Mouse (Mus musculus) midbrain, embryonic 11.5 days (tissue): ENCODE measurements at regions not wholly inside any gene's neighbourhood (a gene's known extent, or its start where the extent isn't known, plus 50 kb on each side); places are given as distances from the start of the nearest gene placed in this dataset.

Experiments used
- ATAC-seq: fragments of 200-750 bp; cut with Nextera tagmentation; 2 replicates; pipeline ENCODE4 v1.8.0; 2017; ENCODE audit warnings: moderate TSS enrichment, moderate library complexity; ENCODE audit not compliant: low FRiP score
- DNase-seq: peaks from one replicate; pipeline ENCODE4 v3.0.0; 2015; ENCODE audit warnings: low spot score; ENCODE audit errors: missing footprints
- H3K27ac ChIP-seq: fragments of 300-500 bp; sonication (generic); 2 replicates; pipeline ENCODE4 v1.5.1; 2014; ENCODE audit warnings: low read depth, low read length
- H3K27me3 ChIP-seq: fragments of 300-500 bp; sonication (generic); 2 replicates; pipeline ENCODE4 v1.6.1; 2014; ENCODE audit warnings: mild to moderate bottlenecking, low read length, moderate library complexity, mixed read lengths; ENCODE audit not compliant: control insufficient read depth, insufficient read depth
- H3K36me3 ChIP-seq: fragments of 300-500 bp; sonication (generic); 2 replicates; pipeline ENCODE4 v1.6.1; 2014; ENCODE audit warnings: mild to moderate bottlenecking, low read length, moderate library complexity, mixed read lengths; ENCODE audit not compliant: control insufficient read depth, insufficient read depth
- H3K4me1 ChIP-seq: fragments of 300-500 bp; sonication (generic); 2 replicates; pipeline ENCODE4 v1.6.1; 2014; ENCODE audit warnings: low read length; ENCODE audit not compliant: control insufficient read depth, insufficient read depth
- H3K4me2 ChIP-seq: fragments of 300-500 bp; sonication (generic); 2 replicates; pipeline ENCODE4 v1.6.1; 2014; ENCODE audit warnings: mild to moderate bottlenecking, moderate library complexity
- H3K4me3 ChIP-seq: fragments of 300-500 bp; sonication (generic); 2 replicates; pipeline ENCODE4 v1.5.1; 2014; ENCODE audit warnings: low read depth, low read length
- H3K9ac ChIP-seq: fragments of 300-500 bp; sonication (generic); 2 replicates; pipeline ENCODE4 v1.6.1; 2014; ENCODE audit warnings: low read length
- H3K9me3 ChIP-seq: fragments of 300-500 bp; sonication (generic); 2 replicates; pipeline ENCODE4 v1.6.1; 2016; ENCODE audit warnings: low read length; ENCODE audit not compliant: control insufficient read depth
- WGBS: fragments of 180-500 bp; shearing (Covaris S2); extraction: QIAGEN DNeasy Blood & Tissue Kit; methylation state at CpG from one replicate; pipeline ENCODE4 v1.1.7; 2014; 5-methylcytosine and 5-hydroxymethylcytosine counted together

DNA sequence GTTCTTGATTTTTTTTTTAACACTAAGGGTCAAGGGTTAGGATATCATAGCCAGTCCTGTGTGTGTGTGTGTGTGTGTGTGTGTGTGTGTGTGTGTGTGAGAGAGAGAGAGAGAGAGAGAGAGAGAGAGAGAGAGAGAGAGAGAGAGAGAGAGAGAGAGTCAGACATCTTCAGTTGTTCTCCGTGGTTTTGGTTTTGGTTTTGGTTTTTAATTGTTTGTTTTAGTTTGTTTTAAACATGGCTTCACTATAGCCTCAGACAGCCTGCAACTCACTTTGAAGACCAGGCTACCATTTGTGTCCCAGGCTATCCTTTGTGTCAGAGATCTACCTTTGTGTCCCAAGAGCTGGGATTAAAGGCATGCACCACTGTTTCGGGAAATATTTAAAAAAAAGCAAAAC lies 557.8 kb downstream of the Lmo4 start:
- no peaks in the 10 kb centered on the region for H3K9me3 ChIP-seq
- no peak overlapping the region for H3K27ac ChIP-seq
- no peak overlapping the region for H3K4me3 ChIP-seq
- no peaks in the 10 kb centered on the region for H3K36me3 ChIP-seq
- H3K4me1 ChIP-seq: no peaks in the 10 kb centered on the region
- no peaks in the 10 kb centered on the region for H3K27me3 ChIP-seq
- no peak overlapping the region for H3K4me2 ChIP-seq
- no peak for DNase-seq
- ATAC-seq: no peak
- no peak overlapping the region for H3K9ac ChIP-seq
- 82% methylated on average over 2 of the region's 2 CpGs for WGBS

DNA sequence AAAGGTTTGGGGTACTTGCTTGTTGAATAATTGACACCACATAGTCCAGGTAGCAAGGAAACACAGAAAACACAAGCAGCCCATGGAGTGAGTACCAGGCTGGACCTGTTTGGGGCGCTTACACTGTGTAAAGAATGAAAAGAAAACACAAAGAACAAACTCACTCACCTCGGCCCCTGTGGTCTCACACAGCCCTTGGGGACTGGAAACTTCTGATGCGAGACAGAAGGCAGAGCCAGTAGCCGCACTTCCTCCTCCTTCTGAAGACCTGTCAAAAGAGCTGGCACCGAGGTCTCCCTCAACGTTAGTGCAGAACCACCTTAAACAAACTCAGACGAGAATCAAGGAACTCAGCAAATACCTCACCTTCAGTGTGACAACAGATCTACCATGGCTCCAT lies 558.2 kb downstream of the Lmo4 start:
- 67% methylated on average over 7 of the region's 7 CpGs for WGBS
- no peak overlapping the region for H3K4me2 ChIP-seq

DNA sequence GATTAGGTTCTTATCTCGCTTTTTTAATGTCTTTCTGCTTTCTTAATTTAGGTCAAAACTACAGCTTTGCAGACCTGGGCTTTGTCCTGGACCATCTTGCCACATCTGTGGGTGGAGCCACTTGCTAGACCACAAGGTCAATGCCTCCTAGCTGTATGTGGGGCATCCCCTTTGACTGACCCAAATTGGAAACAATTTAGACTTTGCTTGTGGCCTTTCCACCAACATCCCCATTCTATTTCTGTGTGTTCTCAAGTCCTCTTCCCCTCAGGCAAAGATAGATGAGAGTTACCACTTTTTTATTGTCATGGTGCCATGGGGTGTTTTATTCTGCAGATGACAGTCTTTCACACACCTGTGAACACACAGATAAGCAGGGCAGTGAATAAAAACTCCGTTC lies 572.0 kb downstream of the Lmo4 start:
- no peak overlapping the region for H3K9ac ChIP-seq
- 81% methylated on average over 2 of the region's 2 CpGs for WGBS
- no peaks in the 10 kb centered on the region for H3K36me3 ChIP-seq
- H3K27ac ChIP-seq: no peak overlapping the region
- no peak overlapping the region for H3K4me3 ChIP-seq
- DNase-seq (no peak), ATAC-seq (no peak)
- no peak overlapping the region for H3K4me2 ChIP-seq
- no peaks in the 10 kb centered on the region for H3K27me3 ChIP-seq
- H3K4me1 ChIP-seq: no peaks in the 10 kb centered on the region
- H3K9me3 ChIP-seq: no peaks in the 10 kb centered on the region

More for the DNA sequence above, 558.2 kb downstream of the Lmo4 start:
- Histone ChIP-seq H3K4me1 (no peaks in the 10 kb centered on the region), H3K36me3 (no peaks in the 10 kb centered on the region), H3K9ac (no peak overlapping the region), H3K9me3 (no peaks in the 10 kb centered on the region), H3K27ac (no peak overlapping the region), H3K4me3 (no peak overlapping the region), H3K27me3 (no peaks in the 10 kb centered on the region)
- DNase-seq: no peak
- no peak for ATAC-seq

DNA sequence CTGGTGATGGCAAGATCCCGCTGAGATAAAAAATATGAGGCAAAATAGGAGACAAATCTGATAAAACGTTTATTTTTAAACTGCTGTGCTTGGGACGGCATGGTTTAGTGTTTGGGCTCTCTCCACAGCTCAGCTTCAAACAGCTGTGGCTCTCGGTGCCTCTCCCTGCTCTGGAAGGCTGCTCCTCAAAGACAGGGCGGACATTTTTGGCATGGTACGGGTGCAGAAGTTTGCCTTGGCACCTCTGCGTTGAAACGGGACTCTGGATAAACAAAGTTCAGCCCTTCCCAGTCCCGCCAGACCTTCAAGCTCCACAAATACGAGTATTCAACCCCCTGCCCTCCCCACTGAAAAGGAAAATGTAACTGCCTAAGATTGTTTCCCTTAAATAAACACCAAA lies 573.8 kb downstream of the Lmo4 start:
- Histone ChIP-seq H3K4me3 (no peak overlapping the region), H3K36me3 (no peaks in the 10 kb centered on the region), H3K4me1 (no peaks in the 10 kb centered on the region), H3K9ac (no peak overlapping the region), H3K9me3 (no peaks in the 10 kb centered on the region), H3K27me3 (no peaks in the 10 kb centered on the region), H3K27ac (no peak overlapping the region), H3K4me2 (no peak overlapping the region)
- ATAC-seq (no peak), DNase-seq (no peak)
- 66% methylated on average over 10 of the region's 10 CpGs for WGBS

DNA sequence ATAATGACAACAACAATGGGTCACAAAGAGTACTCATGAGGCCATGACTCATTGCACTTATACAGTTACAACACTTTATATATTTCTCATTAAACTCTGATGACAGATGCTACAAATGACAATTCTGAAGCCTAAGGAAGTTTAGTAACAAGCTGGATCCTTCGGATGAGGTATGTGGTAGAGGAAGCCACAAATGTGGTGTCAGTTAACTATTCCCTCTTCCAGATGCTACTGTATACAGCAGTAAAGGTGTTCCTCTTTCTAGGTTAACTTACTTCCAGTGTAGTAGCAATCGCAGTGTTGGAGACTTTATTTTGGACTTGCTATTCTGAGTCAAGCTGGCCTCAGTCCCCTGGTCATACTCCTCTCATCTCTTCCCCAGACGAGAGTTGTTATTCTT lies 580.1 kb downstream of the Lmo4 start:
- H3K27me3 ChIP-seq: no peaks in the 10 kb centered on the region
- no peaks in the 10 kb centered on the region for H3K4me1 ChIP-seq
- no peak overlapping the region for H3K27ac ChIP-seq
- no peak overlapping the region for H3K9ac ChIP-seq
- no peak overlapping the region for H3K4me3 ChIP-seq
- 89% methylated on average over 3 of the region's 3 CpGs for WGBS
- DNase-seq: no peak
- H3K36me3 ChIP-seq: no peaks in the 10 kb centered on the region
- H3K4me2 ChIP-seq: no peak overlapping the region
- H3K9me3 ChIP-seq: no peaks in the 10 kb centered on the region
- no peak for ATAC-seq

DNA sequence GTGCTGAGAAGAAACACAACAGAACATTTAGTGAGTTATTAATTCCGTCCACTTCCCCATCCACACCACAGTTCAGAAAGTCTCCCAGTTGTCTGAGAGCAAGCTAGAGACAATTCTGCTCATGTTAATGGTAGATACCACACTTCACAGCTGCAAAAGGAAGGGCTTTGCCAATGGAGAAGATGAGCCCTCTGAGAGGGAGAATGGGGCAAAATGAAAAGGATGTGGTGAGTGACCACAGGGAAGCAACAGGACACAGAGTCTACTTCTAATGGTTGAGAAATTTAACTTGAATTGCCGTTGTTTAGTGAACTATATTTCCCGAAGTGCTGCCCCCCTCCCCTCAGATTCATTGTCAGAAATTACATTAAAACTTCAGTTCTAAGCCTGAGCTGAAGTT lies 582.7 kb downstream of the Lmo4 start:
- Histone ChIP-seq H3K4me2 (no peak overlapping the region), H3K4me1 (no peaks in the 10 kb centered on the region), H3K27ac (no peak overlapping the region), H3K9ac (no peak overlapping the region), H3K4me3 (no peak overlapping the region), H3K9me3 (no peaks in the 10 kb centered on the region), H3K27me3 (no peaks in the 10 kb centered on the region), H3K36me3 (no peaks in the 10 kb centered on the region)
- ATAC-seq: no peak
- WGBS: 90% methylated on average over 3 of the region's 3 CpGs
- DNase-seq: no peak

DNA sequence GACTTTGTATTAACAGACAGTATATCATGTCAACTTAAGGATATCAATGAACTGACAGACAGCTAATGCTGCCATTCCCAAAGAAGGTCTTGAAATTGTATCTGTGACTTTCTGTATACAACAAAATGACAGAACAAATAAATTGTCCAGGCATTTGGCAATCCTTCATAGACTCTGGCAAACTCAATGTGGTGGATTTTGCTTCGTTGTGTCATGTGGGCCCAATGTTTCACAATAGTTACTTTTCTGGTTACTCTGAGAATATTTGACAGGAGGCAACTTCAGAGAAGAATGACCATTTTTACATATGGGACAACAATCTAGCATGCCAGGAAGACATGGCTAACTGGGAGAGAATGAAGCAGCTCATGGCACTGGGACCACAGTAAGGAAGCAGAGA lies 585.9 kb downstream of the Lmo4 start:
- no peak for ATAC-seq
- 88% methylated on average over 1 of the region's 1 CpGs for WGBS
- H3K4me1 ChIP-seq: no peaks in the 10 kb centered on the region

DNA sequence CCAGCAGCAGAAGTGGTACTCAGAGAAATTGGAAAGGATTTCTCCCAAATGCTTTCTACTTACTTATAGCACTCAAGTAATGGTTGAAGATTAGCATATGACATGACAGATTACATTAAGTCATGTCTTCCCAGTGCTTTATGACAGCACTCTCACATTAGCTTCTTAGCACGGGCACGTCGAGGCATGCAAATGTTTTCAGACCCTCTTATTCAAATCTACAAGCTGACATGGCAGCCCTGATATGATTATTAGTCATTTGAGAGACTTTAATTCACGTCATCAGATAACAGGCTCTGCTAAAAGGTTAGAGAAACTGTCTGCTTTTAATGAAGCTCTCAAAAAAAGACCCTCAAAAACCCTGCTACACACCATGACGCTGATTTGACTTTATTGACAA lies 590.1 kb downstream of the Lmo4 start:
- DNase-seq (no peak), ATAC-seq (no peak)
- no peak overlapping the region for H3K4me3 ChIP-seq
- no peak overlapping the region for H3K4me2 ChIP-seq
- 79% methylated on average over 5 of the region's 5 CpGs for WGBS
- no peak overlapping the region for H3K9ac ChIP-seq
- no peaks in the 10 kb centered on the region for H3K4me1 ChIP-seq
- H3K36me3 ChIP-seq: no peaks in the 10 kb centered on the region
- H3K27ac ChIP-seq: no peak overlapping the region
- no peaks in the 10 kb centered on the region for H3K9me3 ChIP-seq
- H3K27me3 ChIP-seq: no peaks in the 10 kb centered on the region

More for the DNA sequence above, 585.9 kb downstream of the Lmo4 start:
- Histone ChIP-seq H3K27me3 (no peaks in the 10 kb centered on the region), H3K36me3 (no peaks in the 10 kb centered on the region), H3K27ac (no peak overlapping the region), H3K4me2 (no peak overlapping the region), H3K4me3 (no peak overlapping the region), H3K9ac (no peak overlapping the region), H3K9me3 (no peaks in the 10 kb centered on the region)
- no peak for DNase-seq

DNA sequence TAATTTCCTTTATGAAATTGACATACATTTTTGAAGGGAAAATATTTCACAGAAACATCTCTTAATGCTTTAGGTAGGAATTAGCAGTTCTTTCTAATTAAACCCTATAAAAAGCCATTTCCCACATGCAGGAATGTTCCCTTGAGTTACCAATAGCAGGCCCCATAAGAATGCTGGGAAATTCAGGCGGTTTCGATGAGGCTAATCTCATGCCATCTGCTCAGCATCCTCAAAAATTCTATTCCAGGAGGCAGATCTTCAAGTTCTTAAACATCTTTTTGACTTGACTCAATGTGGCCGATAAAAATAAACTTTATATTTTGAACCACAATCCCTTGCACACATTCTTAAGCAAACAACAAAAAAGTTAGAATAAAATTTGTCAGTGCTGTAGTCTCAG lies 591.0 kb downstream of the Lmo4 start:
- no peak overlapping the region for H3K4me3 ChIP-seq
- H3K9ac ChIP-seq: no peak overlapping the region
- H3K27me3 ChIP-seq: no peaks in the 10 kb centered on the region
- H3K9me3 ChIP-seq: no peaks in the 10 kb centered on the region
- 88% methylated on average over 3 of the region's 3 CpGs for WGBS
- H3K4me1 ChIP-seq: no peaks in the 10 kb centered on the region
- H3K4me2 ChIP-seq: no peak overlapping the region
- ATAC-seq (no peak), DNase-seq (no peak)
- no peaks in the 10 kb centered on the region for H3K36me3 ChIP-seq
- H3K27ac ChIP-seq: no peak overlapping the region

DNA sequence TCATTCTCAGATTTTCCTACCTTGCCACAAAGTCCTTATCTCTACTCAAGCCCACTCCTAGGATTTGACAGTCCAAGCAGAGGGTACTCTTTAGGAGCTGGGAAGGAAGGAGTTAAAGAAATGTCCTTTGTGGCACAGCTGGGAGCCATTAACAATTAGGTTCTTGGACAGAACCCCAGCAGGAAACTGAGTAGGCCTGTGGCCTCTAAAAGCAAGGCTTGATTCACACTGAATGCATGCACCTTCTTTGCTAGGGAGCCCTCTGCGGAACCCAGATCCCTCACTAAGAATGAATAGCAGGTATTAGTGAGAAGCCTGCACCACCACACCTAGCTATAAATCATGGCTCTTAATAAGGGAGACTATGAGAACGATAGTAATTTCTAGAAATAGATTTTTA lies 595.3 kb downstream of the Lmo4 start:
- WGBS: 39% methylated on average over 2 of the region's 2 CpGs
- Histone ChIP-seq H3K4me2 (no peak overlapping the region), H3K27ac (no peak overlapping the region), H3K36me3 (no peaks in the 10 kb centered on the region), H3K9me3 (no peaks in the 10 kb centered on the region), H3K9ac (no peak overlapping the region), H3K27me3 (no peaks in the 10 kb centered on the region), H3K4me3 (no peak overlapping the region), H3K4me1 (no peaks in the 10 kb centered on the region)
- ATAC-seq: no peak
- no peak for DNase-seq
